Mouse (Mus musculus): Measurements from ENCODE around the gene Dhcr24.

- TF ChIP-seq CTCF (IDR thresholded peaks at IDR 0.05; ENCODE audit: extremely low read depth, insufficient read length, insufficient replicate concordance, low read depth, low read length) (no peak), POLR2A (IDR thresholded peaks at IDR 0.05; ENCODE audit: low read depth, low read length) (no peak)
These were observed 29.3 kb downstream of the Dhcr24 start for GRCm38 (mm10) chr4:106590142-106590541.

Data from small intestine, adult 2 months (tissue).